In genomic region chr6:70787524-70787923, GRCm38 (mm10) we compare ENCODE assay signal across 21 mouse cellular contexts. TPM values are rescaled to one million over a fixed set of nuclear protein-coding genes. Genes with fewer than 3 reads are reported as not detected.
A peak's percentile ranks its signal among the peaks of the same experiment; 100 is the strongest.
DNase-seq lines count a peak whose midpoint lies in the region; ATAC-seq and TF ChIP-seq lines count a peak whose summit lies in the region.
"Had no signal": no experiment of that assay in that cellular context is flagged by ENCODE, and none has a peak within 500 bp of the region (broad histone marks: within the 10 kb centered on the region; RNA-seq: fewer than 3 reads in every experiment).

No protein-coding gene starts in this region.

- no peak overlapping the region for H3K4me2 ChIP-seq in lung, postnatal 0 days (replicated peaks; ENCODE audit: low read depth, low read length)
- peak overlapping the region; percentile 38 for H3K4me2 ChIP-seq in liver, postnatal 0 days (ENCODE audit: low read depth, low read length)
- H3K4me2 ChIP-seq: heart, embryonic 12.5 days; limb, embryonic 13.5 days had no signal

- ATAC-seq in lung, postnatal 0 days, result no peak
- ATAC-seq in liver, postnatal 0 days, result no peak
- ATAC-seq: forebrain, postnatal 0 days; hindbrain, postnatal 0 days; midbrain, embryonic 16.5 days had no signal

- no peaks in the 10 kb centered on the region for H3K36me3 ChIP-seq in lung, postnatal 0 days (ENCODE audit: insufficient read depth, low read length)
- H3K36me3 ChIP-seq in liver, postnatal 0 days (replicated peaks; ENCODE audit: insufficient read depth, low read length), result peaks cover 20% of the 10 kb centered on the region

- no peak for TF ChIP-seq CTCF in lung, postnatal 0 days (IDR thresholded peaks at IDR 0.05)
- no peak for TF ChIP-seq CTCF in lung, adult 2 months (IDR thresholded peaks at IDR 0.05; ENCODE audit: insufficient read depth, low read length)
- TF ChIP-seq CTCF in liver, postnatal 0 days (IDR thresholded peaks at IDR 0.05; ENCODE audit: low read depth), result no peak

- WGBS in lung, postnatal 0 days, result 31% methylated on average over 2 of the region's 2 CpGs
- WGBS in lung, adult 2 months, result 34% methylated on average over 2 of the region's 2 CpGs
- WGBS in liver, postnatal 0 days (ENCODE audit: insufficient replicate concordance), result 29% methylated on average over 2 of the region's 2 CpGs

- no peak for TF ChIP-seq POLR2A in lung, adult 2 months (IDR thresholded peaks at IDR 0.05; ENCODE audit: borderline replicate concordance, extremely low read depth, low read depth, low read length)

- intact Hi-C loops in left cerebral cortex, postnatal 25 days (cut with DNase I), result no loop called here

- no peaks in the 10 kb centered on the region for H3K9me3 ChIP-seq in lung, postnatal 0 days (ENCODE audit: low read length)
- H3K9me3 ChIP-seq in liver, postnatal 0 days (ENCODE audit: low read length), result no peaks in the 10 kb centered on the region
- H3K9me3 ChIP-seq: heart, embryonic 12.5 days; limb, embryonic 13.5 days; megakaryocyte, embryonic 14.5 days had no signal

- H3K4me1 ChIP-seq in lung, postnatal 0 days (ENCODE audit: insufficient read depth, low read depth, low read length), result peaks cover 14% of the 10 kb centered on the region; the same call in 1 of the 2 replicates
- no peaks in the 10 kb centered on the region; the same call in 1 of the 2 replicates for H3K4me1 ChIP-seq in lung, adult 2 months (ENCODE audit: control insufficient read depth, insufficient read depth, low read length)
- peaks cover 44% of the 10 kb centered on the region for H3K4me1 ChIP-seq in liver, postnatal 0 days (ENCODE audit: insufficient read depth)

- H3K9ac ChIP-seq in lung, postnatal 0 days (replicated peaks; ENCODE audit: low read depth), result no peak overlapping the region
- no peak overlapping the region for H3K9ac ChIP-seq in liver, postnatal 0 days (replicated peaks)
- H3K9ac ChIP-seq: forebrain, postnatal 0 days; heart, embryonic 12.5 days; limb, embryonic 13.5 days had no signal

- 0 out of 2 replicates have a peak overlapping the region, but pooled peaks have one; percentile 32 for H3K27ac ChIP-seq in lung, postnatal 0 days (ENCODE audit: low read length)
- no peak overlapping the region; the same call in 1 of the 2 replicates for H3K27ac ChIP-seq in liver, postnatal 0 days (ENCODE audit: low read depth)
- H3K27ac ChIP-seq: hindbrain, postnatal 0 days; left cerebral cortex, adult 2 months; limb, embryonic 13.5 days had no signal

- DNase-seq in adrenal gland, adult 2 months, result peak; percentile 26
- no peak for DNase-seq in adrenal gland, postnatal 36 days
- peak; percentile 80 for DNase-seq in lung, postnatal 0 days (ENCODE audit: low spot score)
- no peak for DNase-seq in lung, adult 2 months
- DNase-seq in liver, postnatal 0 days, result no peak
- DNase-seq in B cell, adult 2 months, result no peak
- no peak for DNase-seq in testis, postnatal 10 days (ENCODE audit: low spot score)
- DNase-seq in left cerebral cortex, postnatal 25 days (ENCODE audit: low spot score in 2 of 2), result no peak
- DNase-seq: adrenal gland, postnatal 25 days; cerebellum, postnatal 14 days; forebrain, postnatal 0 days; gastrocnemius, postnatal 10 days; heart, postnatal 4 days; kidney, adult 8-10 months had no signal

- TF ChIP-seq EP300 in lung, postnatal 0 days (IDR thresholded peaks at IDR 0.05), result no peak
- TF ChIP-seq EP300 in liver, postnatal 0 days (IDR thresholded peaks at IDR 0.05; ENCODE audit: low read depth), result no peak

- no peak overlapping the region for H3K4me3 ChIP-seq in lung, postnatal 0 days (ENCODE audit: low read depth, low read length)
- H3K4me3 ChIP-seq in lung, adult 2 months (replicated peaks; ENCODE audit: extremely low read depth, low read depth, low read length), result no peak overlapping the region
- no peak overlapping the region for H3K4me3 ChIP-seq in liver, postnatal 0 days (ENCODE audit: low read depth, low read length)
- H3K4me3 ChIP-seq: erythroblast, embryonic 14.5 days; heart, embryonic 12.5 days; left cerebral cortex, adult 2 months; limb, embryonic 13.5 days; megakaryocyte, embryonic 14.5 days had no signal

- H3K27me3 ChIP-seq in lung, postnatal 0 days (replicated peaks; ENCODE audit: insufficient read depth, low read length), result no peaks in the 10 kb centered on the region
- no peaks in the 10 kb centered on the region for H3K27me3 ChIP-seq in liver, postnatal 0 days (ENCODE audit: insufficient read depth, low read length)
- H3K27me3 ChIP-seq: heart, embryonic 12.5 days; limb, embryonic 13.5 days; megakaryocyte, embryonic 14.5 days had no signal

RNA-seq across cellular contexts. Expression of gene Rpia, which starts 4.5 kb away (rescaled TPM):
- 10 to 100 TPM; 15.6 to 16.8 TPM for total RNA-seq in adrenal gland, adult 2 months (2021)
- 6.2 and 6.9 TPM in 2 replicates for polyA plus RNA-seq in adrenal gland, adult 2 months (2012; rRNA removed)
- 10 to 100 TPM; 18.5 to 25.0 TPM for total RNA-seq in adrenal gland, postnatal 36 days (2021)
- polyA plus RNA-seq in lung, postnatal 0 days (2015; fragmentation: Nextera tagmentation; extraction: Ambion mirVana), result 2.3 and 2.4 TPM in 2 replicates
- polyA plus RNA-seq in lung, adult 2 months (2012; rRNA removed), result 8.8 and 10.7 TPM in 2 replicates
- polyA plus RNA-seq in liver, postnatal 0 days (2015; fragmentation: Nextera tagmentation; extraction: Ambion mirVana), result 1.9 and 2.2 TPM in 2 replicates
- total RNA-seq in left cerebral cortex, postnatal 25 days (2021), result 10 to 100 TPM; 11.9 to 13.2 TPM

RNA-seq across cellular contexts. Expression of gene Eif2ak3, which starts 56.8 kb away (rescaled TPM):
- 10 to 100 TPM; 18.1 to 21.1 TPM for total RNA-seq in adrenal gland, adult 2 months (2021)
- 11.5 and 13.2 TPM in 2 replicates for polyA plus RNA-seq in adrenal gland, adult 2 months (2012; rRNA removed)
- 10 to 100 TPM; 19.4 to 20.0 TPM for total RNA-seq in adrenal gland, postnatal 36 days (2021)
- 8.6 and 8.9 TPM in 2 replicates for polyA plus RNA-seq in lung, postnatal 0 days (2015; fragmentation: Nextera tagmentation; extraction: Ambion mirVana)
- 12.6 and 14.8 TPM in 2 replicates for polyA plus RNA-seq in lung, adult 2 months (2012; rRNA removed)
- polyA plus RNA-seq in liver, postnatal 0 days (2015; fragmentation: Nextera tagmentation; extraction: Ambion mirVana), result 3.7 and 4.4 TPM in 2 replicates
- 10 to 100 TPM; 21.2 to 23.1 TPM for total RNA-seq in left cerebral cortex, postnatal 25 days (2021)

Comparison
In these comparisons a context has a peak if more than half of its experiments do, and no peak if none do; other contexts are left out.
1. DNase-seq: peak in adrenal gland, adult 2 months (single experiment) and lung, postnatal 0 days (single experiment); none in adrenal gland, postnatal 36 days (0 of 2), lung, adult 2 months (single experiment), liver, postnatal 0 days (single experiment), B cell, adult 2 months (0 of 2), testis, postnatal 10 days (single experiment) and left cerebral cortex, postnatal 25 days (0 of 2).